Mouse (Mus musculus): ENCODE results near the gene Gm13275.
"Not testable (repeated sequence)": the region's sequence is repeated elsewhere in the genome, so short reads cannot be mapped to it uniquely, and the experiment has no call there.

DNA sequence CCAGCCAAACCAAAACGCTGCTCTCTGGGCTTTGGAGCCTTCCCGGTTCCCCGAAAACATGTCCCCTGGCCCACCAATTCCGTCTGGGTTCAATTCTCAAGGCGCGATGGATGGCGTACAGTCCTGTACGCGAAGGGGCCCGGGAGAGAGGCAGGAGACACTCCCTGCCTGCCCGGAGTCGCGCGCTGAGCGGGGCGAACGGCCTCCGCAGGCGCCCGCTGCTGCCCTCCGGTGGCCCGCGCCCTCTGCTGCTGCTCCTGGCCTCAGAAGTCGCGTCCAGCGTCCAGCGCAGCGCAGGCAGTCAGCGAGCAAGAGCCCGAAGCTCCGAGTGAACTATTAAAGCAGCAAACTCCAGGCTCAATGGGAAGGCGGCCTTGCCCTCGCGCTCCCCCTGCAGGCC, 11.5 kb downstream of the Gm13275 start:
- peak; percentile 43 for TF ChIP-seq CTCF (IDR thresholded peaks at IDR 0.05)
- TF ChIP-seq EP300 (IDR thresholded peaks at IDR 0.05), result not testable (repeated sequence)
